Mouse (Mus musculus): ENCODE measurements around the gene Phf7.
A peak's percentile ranks its signal among the peaks of the same experiment; 100 is the strongest.

Gene Phf7

GRCm38 (mm10) chr14:31251084-31251604 lies at the start of gene Phf7, which contains the start of gene Bap1:
Phf7 (minus strand) TSS chr14:31251317.
Bap1 (plus strand) TSS chr14:31251450.
- peak; percentile 96 for DNase-seq (ENCODE audit: low spot score)

GRCm38 (mm10) chr14:31285728-31286127 lies 34.6 kb upstream of the Phf7 start:
- DNase-seq (ENCODE audit: low spot score) = no peak

GRCm38 (mm10) chr14:31272164-31272563 lies 21.0 kb upstream of the Phf7 start:
- DNase-seq (ENCODE audit: low spot score) = peak; percentile 66

GRCm38 (mm10) chr14:31271121-31271520 lies 20.0 kb upstream of the Phf7 start:
- DNase-seq (ENCODE audit: low spot score) = no peak

- no peak for DNase-seq (ENCODE audit: low spot score)
Measured at GRCm38 (mm10) chr14:31269456-31270100, 18.5 kb upstream of the Phf7 start.

- peak; percentile 45 for DNase-seq (ENCODE audit: low spot score)
Measured at GRCm38 (mm10) chr14:31268301-31269001, 17.3 kb upstream of the Phf7 start.

- no peak for DNase-seq (ENCODE audit: low spot score)
Measured at GRCm38 (mm10) chr14:31267649-31268048, 16.5 kb upstream of the Phf7 start.

DNA sequence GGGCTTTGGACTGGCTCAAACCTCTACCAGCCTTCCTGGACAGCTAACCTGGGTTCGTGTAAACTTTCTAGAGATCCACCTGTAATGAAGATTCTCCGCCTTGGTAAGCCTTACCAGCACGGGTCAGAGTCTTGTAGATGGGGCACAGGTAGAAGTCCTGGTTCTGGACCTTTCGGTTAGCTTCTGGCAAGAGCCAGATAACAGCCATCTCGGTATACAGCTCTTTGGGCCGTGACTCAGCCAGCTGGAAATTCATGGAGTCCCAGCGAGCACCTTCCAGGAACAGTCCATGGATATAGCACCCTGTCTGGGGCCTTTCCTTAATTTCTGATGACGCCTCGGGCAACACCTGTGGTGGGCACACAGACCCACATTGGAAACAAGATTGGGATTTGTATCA lies 9.8 kb upstream of the Phf7 start:
- DNase-seq (ENCODE audit: low spot score) = no peak

DNA sequence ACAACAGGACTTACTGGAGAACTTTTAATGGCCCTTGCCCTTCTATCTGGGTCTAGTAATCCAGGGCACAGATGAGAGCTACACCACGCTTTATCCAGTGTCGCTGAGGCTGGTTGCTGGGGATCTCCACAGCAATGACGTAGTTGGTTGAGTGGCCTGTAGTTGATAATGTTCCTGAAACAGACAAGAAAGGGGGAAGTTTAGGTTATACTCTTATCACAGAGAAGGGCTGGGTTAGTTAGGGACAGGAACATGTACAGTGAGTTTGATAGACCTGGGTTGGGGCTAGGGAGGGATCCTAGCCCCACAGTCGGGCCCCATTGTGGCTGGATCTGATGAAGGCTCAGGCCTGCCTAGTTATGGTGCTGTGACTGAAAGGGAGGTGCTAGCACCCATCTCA lies 9.3 kb upstream of the Phf7 start:
- DNase-seq (ENCODE audit: low spot score) = no peak

GRCm38 (mm10) chr14:31258476-31259050 lies 7.4 kb upstream of the Phf7 start:
- DNase-seq (ENCODE audit: low spot score) = no peak

DNA sequence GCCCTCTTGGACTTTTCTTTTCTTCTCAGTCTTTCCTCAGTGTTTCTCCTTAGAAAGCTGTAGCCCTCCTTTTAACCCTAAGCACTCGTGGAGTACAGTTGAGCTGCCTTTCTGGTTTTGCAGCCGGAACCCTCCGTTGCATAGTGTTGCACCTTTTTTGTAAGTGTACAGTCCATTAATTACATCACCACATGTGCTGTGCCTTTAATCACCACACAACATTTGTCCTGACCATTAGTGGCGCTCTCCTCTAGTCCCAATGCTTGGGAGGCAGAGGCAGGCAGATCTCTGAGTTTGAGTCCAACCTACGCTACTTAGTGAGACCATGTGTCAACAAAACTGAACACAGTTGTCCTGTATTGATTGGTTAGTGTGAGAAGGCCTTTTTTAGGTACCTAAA lies 974 bp upstream of the Phf7 start:
- DNase-seq (ENCODE audit: low spot score) = peak; percentile 31

GRCm38 (mm10) chr14:31251626-31252025 lies 509 bp upstream of the Phf7 start:
- DNase-seq (ENCODE audit: low spot score) = no peak

- no peak for DNase-seq (ENCODE audit: low spot score)
Measured at GRCm38 (mm10) chr14:31250222-31251083, 664 bp downstream of the Phf7 start.

DNA sequence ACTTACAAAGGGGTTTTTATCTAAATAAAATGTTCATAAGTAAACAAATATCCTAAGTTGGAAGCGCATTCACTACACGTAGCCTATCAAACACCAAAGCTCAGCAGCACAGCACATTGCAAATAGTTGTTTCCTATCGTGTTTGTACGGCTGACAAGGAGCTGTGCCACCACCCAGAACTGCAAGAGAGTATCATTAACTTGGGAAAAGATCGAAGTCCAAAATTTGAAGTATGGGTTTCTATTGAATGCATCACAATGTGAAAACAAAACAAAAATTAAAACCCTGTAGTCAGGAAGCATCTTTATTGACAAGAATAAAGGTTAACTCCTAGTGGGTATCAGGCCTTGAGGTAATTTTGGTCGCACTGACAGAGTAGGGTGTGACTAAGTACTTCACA lies 2.7 kb downstream of the Phf7 start:
- DNase-seq (ENCODE audit: low spot score) = no peak

GRCm38 (mm10) chr14:31245946-31246345 lies 5.2 kb downstream of the Phf7 start:
- DNase-seq (ENCODE audit: low spot score) = no peak

- DNase-seq (ENCODE audit: low spot score) = no peak
Measured at GRCm38 (mm10) chr14:31244777-31245176, 6.3 kb downstream of the Phf7 start.

- DNase-seq (ENCODE audit: low spot score) = no peak
Measured at GRCm38 (mm10) chr14:31240528-31240927, 10.6 kb downstream of the Phf7 start.

DNA sequence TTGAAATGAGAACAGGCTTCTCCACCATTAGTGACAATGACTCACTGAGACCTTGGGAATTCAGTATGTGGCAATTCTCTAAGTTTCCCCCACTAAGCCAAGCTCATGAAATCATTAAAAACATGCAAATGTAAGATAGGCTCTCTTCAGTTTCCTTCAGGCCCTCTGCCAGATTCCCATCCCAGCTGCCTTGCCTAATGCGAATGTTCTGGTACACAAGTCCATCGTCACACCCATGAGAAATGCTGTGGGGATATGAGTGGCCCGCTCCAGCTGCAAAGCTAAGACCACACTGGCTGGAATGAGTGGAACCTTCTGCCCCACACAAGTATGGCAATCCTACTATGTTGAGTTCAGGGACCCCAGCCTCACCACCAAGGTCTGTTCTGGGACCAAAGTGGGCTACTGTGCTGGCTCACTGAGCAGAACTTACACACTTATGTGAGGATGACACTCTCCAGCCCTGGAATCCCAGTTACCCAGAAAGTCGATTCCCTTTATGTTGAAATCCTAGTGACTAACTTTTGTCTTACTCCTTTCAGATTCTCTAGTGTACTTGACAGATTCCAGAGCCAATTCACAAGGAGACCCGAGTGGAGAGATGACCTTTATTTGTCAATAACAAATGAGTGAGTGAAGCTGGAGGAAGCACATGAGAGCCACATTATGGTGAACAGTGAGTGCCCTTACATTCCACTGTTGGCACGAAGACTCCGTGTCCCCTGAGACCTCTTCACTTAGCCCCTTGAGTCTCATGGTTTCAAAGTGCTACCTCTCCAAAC lies 13.8 kb downstream of the Phf7 start:
- no peak for DNase-seq (ENCODE audit: low spot score)

GRCm38 (mm10) chr14:31233996-31234591 lies 17.0 kb downstream of the Phf7 start:
- peak; percentile 82 for DNase-seq (ENCODE audit: low spot score)

GRCm38 (mm10) chr14:31233070-31233995 lies 17.8 kb downstream of the Phf7 start:
- peak; percentile 17 for DNase-seq (ENCODE audit: low spot score)
